Mouse (Mus musculus) heart, embryonic 16.5 days (tissue): Measurements from ENCODE around the gene Napsa. TPM values are rescaled to one million over a fixed set of nuclear protein-coding genes. Genes with fewer than 3 reads are reported as not detected.

Source experiments
- ATAC-seq: fragments of 200-750 bp; cut with Nextera tagmentation; replicated peaks from 2 replicates; pipeline ENCODE4 v1.8.0; 2017; ENCODE audit warnings: moderate number of reproducible peaks; ENCODE audit not compliant: insufficient read depth, low FRiP score; ENCODE audit errors: extremely low read depth
- H3K27ac ChIP-seq: fragments of 300-500 bp; sonication (generic); 2 replicates; pipeline ENCODE4 v1.5.1; 2014; ENCODE audit warnings: mild to moderate bottlenecking, low read length, control low read depth, moderate library complexity
- H3K27me3 ChIP-seq: fragments of 300-500 bp; sonication (generic); 2 replicates; pipeline ENCODE4 v1.6.1; 2014; ENCODE audit warnings: low read length, mixed read lengths; ENCODE audit not compliant: control insufficient read depth, insufficient read depth
- H3K36me3 ChIP-seq: fragments of 300-500 bp; sonication (generic); 2 replicates; pipeline ENCODE4 v1.6.1; 2014; ENCODE audit not compliant: control insufficient read depth, insufficient read depth
- H3K4me1 ChIP-seq: fragments of 300-500 bp; sonication (generic); 2 replicates; pipeline ENCODE4 v1.6.1; 2014; ENCODE audit warnings: low read length, mixed read lengths; ENCODE audit not compliant: control insufficient read depth, insufficient read depth
- H3K4me2 ChIP-seq: fragments of 300-500 bp; sonication (generic); 2 replicates; pipeline ENCODE4 v1.6.1; 2014; ENCODE audit warnings: low read depth, mild to moderate bottlenecking, control low read depth, low read length
- H3K4me3 ChIP-seq: fragments of 300-500 bp; sonication (generic); 2 replicates; pipeline ENCODE4 v1.5.1; 2014; ENCODE audit warnings: mild to moderate bottlenecking, control low read depth, low read length
- H3K9ac ChIP-seq: fragments of 300-500 bp; sonication (generic); 2 replicates; pipeline ENCODE4 v1.6.1; 2014; ENCODE audit warnings: low read length, control low read depth
- H3K9me3 ChIP-seq: fragments of 300-500 bp; sonication (generic); replicated peaks from 2 replicates; pipeline ENCODE4 v1.6.1; 2016; ENCODE audit warnings: low read length; ENCODE audit not compliant: control insufficient read depth
- WGBS: fragments of 180-500 bp; shearing (Covaris S2); extraction: QIAGEN DNeasy Blood & Tissue Kit; methylation state at CpG from one replicate; pipeline ENCODE4 v1.1.7; 2014; 5-methylcytosine and 5-hydroxymethylcytosine counted together
- polyA plus RNA-seq: library from polyadenylated mRNA; unstranded; fragments of >200 nt; fragmentation: Nextera tagmentation; extraction: Ambion mirVana; gene quantifications from 2 replicates; pipeline ENCODE4 v1.2.1, GENCODE M21; 2015

The Napsa gene
- polyA plus RNA-seq, 1 experiment from 2014 or later = 2.8 TPM

DNA sequence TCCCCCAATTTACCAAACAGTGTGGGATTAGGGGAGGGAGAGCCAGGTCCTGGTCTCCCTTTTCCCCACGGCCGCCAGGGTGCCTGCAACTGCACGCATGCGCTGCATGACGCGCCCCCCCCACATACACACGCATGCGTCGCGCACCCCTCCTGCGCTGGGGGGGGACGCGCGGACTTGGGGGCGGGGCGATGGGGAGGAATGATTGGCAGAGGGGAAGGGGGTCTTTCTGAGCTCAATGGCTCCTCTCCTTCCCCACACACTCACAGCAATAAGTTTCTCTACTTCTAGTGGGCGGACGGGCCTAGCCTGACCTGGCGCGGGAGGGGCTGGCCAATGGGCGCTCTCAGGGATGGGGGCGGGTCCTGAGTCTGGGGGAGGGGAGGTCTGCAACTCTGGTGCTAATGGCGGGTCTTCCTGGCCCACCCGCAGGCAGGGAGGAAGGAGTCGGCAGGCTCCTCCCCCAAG lies 32.0 kb downstream of the Napsa start:
- Histone ChIP-seq H3K27ac (no peak overlapping the region), H3K36me3 (no peaks in the 10 kb centered on the region), H3K4me1 (0 out of 2 replicates have a peak, but pooled peaks cover 2% of the 10 kb centered on the region), H3K9ac (no peak overlapping the region), H3K4me3 (peak overlapping the region; percentile 26), H3K4me2 (peak overlapping the region; percentile 42), H3K9me3 (0 out of 2 replicates have a peak, but pooled peaks cover 5% of the 10 kb centered on the region), H3K27me3 (peaks cover 72% of the 10 kb centered on the region)
- no peak for ATAC-seq
- WGBS = 2% methylated on average over 22 of the region's 25 CpGs

DNA sequence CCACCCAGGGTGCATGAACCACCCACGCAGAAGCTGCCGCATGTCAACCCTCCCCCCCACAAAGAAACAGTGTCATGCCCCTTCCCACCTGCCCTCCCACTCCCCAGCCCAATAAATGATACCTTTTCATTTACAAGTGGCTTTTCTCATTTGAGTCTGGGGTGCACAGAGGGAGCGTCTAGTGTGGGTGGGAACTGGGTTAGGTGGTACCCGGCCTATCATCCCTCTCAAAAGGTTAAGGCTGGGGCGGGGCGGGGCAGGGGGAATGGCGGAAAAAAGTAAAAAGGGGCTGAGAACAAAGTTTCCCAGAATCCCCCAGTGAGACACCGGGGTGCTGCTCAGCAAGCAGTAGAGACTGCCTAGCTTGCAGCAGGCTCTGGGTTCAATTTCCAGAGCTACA lies 32.4 kb downstream of the Napsa start:
- Histone ChIP-seq H3K9me3 (0 out of 2 replicates have a peak, but pooled peaks cover 5% of the 10 kb centered on the region), H3K27me3 (peaks cover 72% of the 10 kb centered on the region), H3K4me1 (0 out of 2 replicates have a peak, but pooled peaks cover 2% of the 10 kb centered on the region)

DNA sequence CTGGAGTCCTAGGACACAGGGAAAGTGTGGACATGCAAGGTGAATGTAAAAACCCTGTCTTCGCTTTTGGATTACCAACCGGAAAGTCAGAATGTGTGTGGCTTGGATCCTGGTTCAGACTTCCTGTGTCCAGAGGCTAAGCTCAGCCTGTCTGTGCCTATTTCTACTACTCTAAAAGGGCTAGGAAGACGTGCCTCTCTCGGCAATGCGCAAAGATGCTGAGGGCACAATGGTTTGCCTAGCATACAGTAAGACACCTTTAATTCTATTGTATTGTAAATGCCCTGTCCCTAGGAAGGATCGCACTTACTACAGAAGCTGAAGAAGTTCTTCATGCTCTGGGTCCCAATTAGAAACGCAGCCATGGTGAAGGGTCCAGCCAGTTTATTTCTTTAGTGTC lies 33.3 kb downstream of the Napsa start:
- Histone ChIP-seq H3K36me3 (no peaks in the 10 kb centered on the region), H3K4me2 (no peak overlapping the region), H3K4me3 (no peak overlapping the region), H3K4me1 (0 out of 2 replicates have a peak, but pooled peaks cover 2% of the 10 kb centered on the region), H3K27ac (no peak overlapping the region), H3K9ac (no peak overlapping the region), H3K27me3 (peaks cover 66% of the 10 kb centered on the region), H3K9me3 (0 out of 2 replicates have a peak, but pooled peaks cover 5% of the 10 kb centered on the region)
- no peak for ATAC-seq
- 35% methylated on average over 7 of the region's 7 CpGs for WGBS

More for the DNA sequence above, 32.4 kb downstream of the Napsa start:
- H3K9ac ChIP-seq = no peak overlapping the region
- no peak overlapping the region for H3K4me2 ChIP-seq
- no peak overlapping the region for H3K4me3 ChIP-seq
- no peak for ATAC-seq
- H3K36me3 ChIP-seq = no peaks in the 10 kb centered on the region
- 4% methylated on average over 8 of the region's 8 CpGs for WGBS
- H3K27ac ChIP-seq = no peak overlapping the region

DNA sequence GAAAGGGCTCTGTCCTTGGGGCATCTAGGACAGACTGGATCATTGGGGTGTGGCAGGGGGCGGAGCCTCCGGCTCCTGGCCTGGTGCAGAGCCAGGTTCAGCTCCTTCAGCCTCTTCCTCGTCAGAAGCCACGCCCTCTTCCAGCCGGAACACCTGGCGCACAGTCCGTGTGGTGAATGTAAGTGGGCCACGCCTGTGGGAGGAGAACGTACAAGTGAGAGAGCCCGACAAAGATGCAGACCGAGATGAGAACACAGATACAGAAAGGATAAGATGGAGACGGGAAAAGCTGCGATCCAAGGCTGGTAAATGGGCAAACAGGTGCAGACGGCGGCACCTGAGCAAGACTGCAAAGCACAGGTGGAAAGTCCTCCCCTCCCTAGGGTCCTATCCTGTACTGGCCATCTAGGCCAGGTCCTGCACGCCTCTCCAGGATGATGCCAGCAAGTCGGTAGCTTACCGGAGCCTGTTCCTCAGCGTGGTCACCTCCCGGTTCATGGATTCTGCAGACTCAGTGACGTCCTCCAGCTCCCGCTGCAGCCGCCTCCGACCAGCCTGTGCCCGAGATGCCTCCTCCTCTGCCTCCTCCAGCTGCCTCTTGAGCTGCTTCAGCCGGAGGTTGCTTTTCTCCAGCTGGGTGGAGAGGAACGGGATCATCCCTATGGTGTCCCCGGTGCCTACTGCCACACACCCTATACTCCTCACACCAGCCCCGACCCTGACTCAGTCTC lies 34.2 kb downstream of the Napsa start:
- H3K4me2 ChIP-seq = no peak overlapping the region
- peaks cover 60% of the 10 kb centered on the region for H3K27me3 ChIP-seq
- no peak overlapping the region for H3K9ac ChIP-seq
- no peak for ATAC-seq
- 0 out of 2 replicates have a peak, but pooled peaks cover 2% of the 10 kb centered on the region for H3K4me1 ChIP-seq
- WGBS = 12% methylated on average over 29 of the region's 29 CpGs
- no peak overlapping the region for H3K27ac ChIP-seq
- 0 out of 2 replicates have a peak, but pooled peaks cover 5% of the 10 kb centered on the region for H3K9me3 ChIP-seq
- no peak overlapping the region for H3K4me3 ChIP-seq
- no peaks in the 10 kb centered on the region for H3K36me3 ChIP-seq

DNA sequence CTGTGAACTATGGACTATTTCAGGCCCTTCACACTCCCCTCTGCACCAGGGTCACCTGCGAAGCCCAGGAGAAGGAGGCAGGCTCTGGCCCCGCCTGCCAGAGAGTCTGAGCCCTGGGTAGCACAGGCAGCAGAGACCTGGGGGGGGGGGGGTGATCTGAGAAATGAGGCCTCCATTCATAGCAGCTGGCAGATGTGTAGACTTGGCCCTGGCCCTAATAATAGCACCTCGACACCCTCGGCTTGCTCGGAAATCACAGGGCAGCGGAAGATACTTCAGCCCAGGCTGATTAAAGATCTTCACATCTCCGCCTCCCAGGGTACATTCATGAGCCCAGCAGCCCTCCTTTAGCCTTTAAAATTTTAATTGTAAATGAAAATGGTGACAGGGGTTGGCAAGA lies 40.0 kb downstream of the Napsa start:
- no peak overlapping the region for H3K4me3 ChIP-seq
- H3K9ac ChIP-seq = no peak overlapping the region
- no peak overlapping the region for H3K4me2 ChIP-seq
- no peak for ATAC-seq
- H3K27me3 ChIP-seq = peaks cover 31% of the 10 kb centered on the region
- no peaks in the 10 kb centered on the region for H3K36me3 ChIP-seq
- H3K9me3 ChIP-seq = peaks cover 5% of the 10 kb centered on the region; the same call in 1 of the 2 replicates
- WGBS = 49% methylated on average over 7 of the region's 7 CpGs
- no peak overlapping the region for H3K27ac ChIP-seq
- no peaks in the 10 kb centered on the region for H3K4me1 ChIP-seq

DNA sequence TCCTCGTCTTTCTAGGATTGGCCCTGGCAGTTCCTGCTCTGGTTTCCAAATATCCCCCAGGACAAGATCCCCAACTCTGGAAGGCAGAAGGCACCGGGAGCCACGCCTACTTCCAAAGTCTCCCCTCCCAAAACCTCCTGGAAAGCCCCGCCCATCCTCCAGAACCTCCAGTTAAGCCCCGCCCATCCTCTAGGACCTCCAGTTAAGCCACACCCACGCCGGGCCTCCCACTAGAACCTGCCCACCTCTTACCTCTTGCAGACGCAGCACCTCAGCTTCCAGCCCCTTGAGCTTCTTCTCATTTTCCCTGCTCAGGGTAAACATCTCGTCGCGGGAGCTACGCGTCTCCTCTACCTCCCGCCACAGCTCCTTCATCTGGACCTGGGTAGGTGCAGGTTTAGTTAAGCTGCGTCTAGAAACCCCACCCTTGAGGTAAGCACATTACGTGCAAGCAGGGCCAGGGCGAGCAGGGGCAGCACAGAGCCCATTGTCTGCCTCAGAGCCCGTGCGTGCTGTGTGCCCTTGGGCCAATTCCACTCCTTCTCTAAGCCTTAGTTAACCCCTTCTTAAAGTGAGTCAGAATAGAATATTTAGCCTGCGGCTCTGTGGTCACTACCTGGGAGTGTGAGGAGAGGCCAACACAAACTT lies 42.0 kb downstream of the Napsa start:
- Histone ChIP-seq H3K27ac (no peak overlapping the region), H3K4me2 (no peak overlapping the region), H3K9ac (no peak overlapping the region), H3K27me3 (peaks cover 30% of the 10 kb centered on the region), H3K36me3 (no peaks in the 10 kb centered on the region), H3K4me3 (no peak overlapping the region), H3K4me1 (no peaks in the 10 kb centered on the region), H3K9me3 (no peaks in the 10 kb centered on the region; the same call in 1 of the 2 replicates)
- WGBS = 7% methylated on average over 20 of the region's 20 CpGs
- no peak for ATAC-seq

DNA sequence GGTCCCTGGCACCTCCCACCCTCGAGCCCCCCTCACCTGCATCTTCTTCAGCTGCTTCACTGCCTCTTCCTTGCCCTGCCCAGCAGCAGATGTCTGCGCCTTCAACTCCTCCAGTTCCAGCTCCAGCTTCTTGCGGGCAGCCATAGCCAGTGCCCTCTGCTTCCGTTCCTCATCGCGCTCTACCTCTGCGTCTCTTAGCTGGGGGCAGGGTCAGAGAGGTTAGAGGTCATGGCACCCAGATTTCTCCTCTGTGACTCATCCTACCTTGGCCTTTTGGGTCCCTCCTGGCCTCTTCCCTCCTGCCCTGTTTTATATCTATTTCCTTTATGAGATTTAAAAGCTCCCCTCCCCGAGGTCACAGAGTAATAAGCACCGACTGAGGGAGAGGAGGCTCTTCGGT lies 43.1 kb downstream of the Napsa start:
- Histone ChIP-seq H3K4me2 (no peak overlapping the region), H3K27me3 (peaks cover 30% of the 10 kb centered on the region), H3K36me3 (no peaks in the 10 kb centered on the region), H3K4me3 (no peak overlapping the region), H3K9me3 (no peaks in the 10 kb centered on the region; the same call in 1 of the 2 replicates), H3K4me1 (no peaks in the 10 kb centered on the region), H3K27ac (no peak overlapping the region), H3K9ac (no peak overlapping the region)
- 16% methylated on average over 10 of the region's 10 CpGs for WGBS
- no peak for ATAC-seq

DNA sequence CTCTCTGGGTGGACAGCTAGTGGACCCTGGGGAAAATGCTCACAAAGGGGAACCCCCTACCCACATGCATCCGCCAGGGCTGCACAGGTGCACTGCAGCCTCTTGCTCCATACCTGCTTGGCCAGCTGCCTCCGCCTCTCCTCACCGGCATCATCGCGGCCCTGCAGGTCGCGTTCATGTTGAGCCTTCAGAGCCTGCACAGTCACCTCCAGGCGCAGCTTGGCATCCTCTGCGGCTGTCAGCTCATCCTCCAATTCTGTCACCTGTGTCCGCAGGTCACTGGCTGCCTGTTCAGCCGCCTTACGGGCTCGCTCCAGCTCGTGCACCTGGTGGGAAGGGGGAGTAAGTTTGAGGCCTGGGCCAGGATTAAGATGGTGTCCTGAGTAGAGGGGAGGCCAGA lies 43.8 kb downstream of the Napsa start:
- Histone ChIP-seq H3K4me1 (no peaks in the 10 kb centered on the region), H3K27me3 (peaks cover 30% of the 10 kb centered on the region), H3K4me3 (no peak overlapping the region), H3K9me3 (no peaks in the 10 kb centered on the region; the same call in 1 of the 2 replicates), H3K9ac (no peak overlapping the region), H3K4me2 (no peak overlapping the region), H3K27ac (no peak overlapping the region), H3K36me3 (no peaks in the 10 kb centered on the region)
- ATAC-seq = no peak
- 68% methylated on average over 14 of the region's 14 CpGs for WGBS

DNA sequence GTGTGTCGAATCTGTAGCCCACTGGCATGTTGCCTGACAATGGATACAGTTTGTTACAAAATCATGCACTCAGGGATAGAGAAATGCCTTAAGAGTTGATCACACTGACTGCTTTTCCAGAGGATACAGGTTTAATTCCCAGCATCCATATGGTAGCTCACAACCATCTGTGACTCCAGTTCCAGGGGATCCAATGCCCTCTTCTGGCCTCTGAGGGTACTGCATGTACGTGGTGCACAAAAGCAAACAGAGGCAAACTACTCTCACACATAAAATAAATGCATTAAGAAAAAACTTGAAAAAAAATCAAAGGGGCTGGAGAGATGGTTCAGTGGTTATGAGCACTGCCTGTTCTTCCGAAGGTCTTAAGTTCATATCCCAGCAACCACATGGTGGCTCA lies 44.9 kb downstream of the Napsa start:
- Histone ChIP-seq H3K4me2 (no peak overlapping the region), H3K9me3 (no peaks in the 10 kb centered on the region; the same call in 1 of the 2 replicates), H3K9ac (no peak overlapping the region), H3K27me3 (peaks cover 26% of the 10 kb centered on the region), H3K27ac (no peak overlapping the region), H3K36me3 (no peaks in the 10 kb centered on the region), H3K4me3 (no peak overlapping the region), H3K4me1 (no peaks in the 10 kb centered on the region)
- ATAC-seq = no peak
- 64% methylated on average over 3 of the region's 3 CpGs for WGBS
